Mouse (Mus musculus): Measurements from ENCODE around the gene Nkx6-1.

The Nkx6-1 gene

GRCm38 (mm10) chr5:101659411-101659971 lies 5.3 kb downstream of the Nkx6-1 start:
- DNase-seq (ENCODE audit: low spot score) = peak; percentile 87

DNA sequence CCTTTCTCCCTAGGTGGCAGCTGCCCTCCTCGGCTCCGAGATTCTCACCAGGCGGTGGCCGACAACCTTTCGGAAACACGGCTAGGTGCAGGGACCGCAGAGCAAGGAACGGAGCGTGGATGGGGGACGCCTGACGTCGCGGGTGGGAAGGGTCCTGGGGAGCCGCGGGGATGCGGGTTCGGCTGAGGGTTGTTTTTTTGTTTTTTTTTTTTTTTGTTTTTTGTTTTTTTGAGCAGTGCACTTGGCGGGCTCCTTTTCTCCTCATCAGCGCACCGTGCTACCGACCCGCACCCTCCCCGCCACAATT lies 5.9 kb downstream of the Nkx6-1 start:
- DNase-seq (ENCODE audit: low spot score) = no peak

- peak; percentile 63 for DNase-seq (ENCODE audit: low spot score)
These were observed 6.4 kb downstream of the Nkx6-1 start for GRCm38 (mm10) chr5:101658188-101658983.

GRCm38 (mm10) chr5:101657698-101658097 lies 7.1 kb downstream of the Nkx6-1 start:
- DNase-seq (ENCODE audit: low spot score) = peak; percentile 53

GRCm38 (mm10) chr5:101656107-101656506 lies 8.7 kb downstream of the Nkx6-1 start:
- DNase-seq (ENCODE audit: low spot score) = peak; percentile 46

GRCm38 (mm10) chr5:101655418-101655817 lies 9.4 kb downstream of the Nkx6-1 start:
- no peak for DNase-seq (ENCODE audit: low spot score)

GRCm38 (mm10) chr5:101647726-101648686 lies 16.8 kb downstream of the Nkx6-1 start:
- peak; percentile 47 for DNase-seq (ENCODE audit: low spot score)

DNA sequence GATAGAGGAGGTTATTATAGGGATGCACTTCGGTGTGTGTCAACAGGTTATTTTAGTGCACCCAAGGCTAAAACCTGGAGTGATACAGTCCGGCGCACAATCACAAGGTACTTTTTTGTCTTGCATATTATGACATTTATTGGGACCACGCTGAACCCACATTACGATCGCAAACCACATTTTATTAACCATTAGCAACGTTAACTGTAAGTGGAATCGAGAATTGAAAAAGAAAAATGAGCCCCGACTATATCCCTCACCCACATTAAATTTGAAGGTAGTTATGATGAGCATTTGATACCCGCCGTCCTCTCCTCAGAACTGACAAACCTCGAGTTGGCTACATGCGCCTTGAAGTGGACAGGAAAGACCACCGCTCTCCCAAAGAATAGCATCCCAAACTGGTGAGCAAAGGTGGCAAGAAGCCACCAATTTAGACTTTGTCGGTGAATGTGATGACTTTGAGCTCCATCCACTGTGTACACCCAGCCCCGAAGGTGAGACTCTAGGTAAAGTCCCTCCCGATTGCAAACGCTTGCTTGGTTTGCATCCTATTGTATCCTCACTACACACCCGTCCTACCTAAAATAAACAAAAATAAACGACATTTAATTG lies 17.7 kb downstream of the Nkx6-1 start:
- peak; percentile 29 for DNase-seq (ENCODE audit: low spot score)

GRCm38 (mm10) chr5:101645071-101645470 lies 19.7 kb downstream of the Nkx6-1 start:
- no peak for DNase-seq (ENCODE audit: low spot score)

GRCm38 (mm10) chr5:101638101-101638500 lies 26.7 kb downstream of the Nkx6-1 start:
- no peak for DNase-seq (ENCODE audit: low spot score)
